Mouse (Mus musculus) thymus, adult 2 months (tissue): Measurements from ENCODE around the gene Spata32. TPM values are rescaled to one million over a fixed set of nuclear protein-coding genes. Genes with fewer than 3 reads are reported as not detected.
"Not testable (repeated sequence)": the region's sequence is repeated elsewhere in the genome, so short reads cannot be mapped to it uniquely, and the experiment has no call there.

ENCODE experiments used
- DNase-seq: peaks from one replicate; pipeline ENCODE4 v3.0.0; 2021
- H3K27ac ChIP-seq: fragments of 200-500 bp; 2 replicates; pipeline ENCODE4 v1.5.1; 2012; ENCODE audit warnings: low read length, control low read depth; ENCODE audit not compliant: control insufficient read depth, insufficient read depth
- H3K27me3 ChIP-seq: fragments of 200-500 bp; 2 replicates; pipeline ENCODE4 v1.6.1; 2012; ENCODE audit warnings: mild to moderate bottlenecking, low read length, moderate library complexity, mixed read lengths; ENCODE audit not compliant: control insufficient read depth, insufficient read depth
- H3K36me3 ChIP-seq: fragments of 200-500 bp; 2 replicates; pipeline ENCODE4 v1.6.1; 2012; ENCODE audit warnings: mild to moderate bottlenecking, low read length, moderate library complexity; ENCODE audit not compliant: control insufficient read depth, insufficient read depth
- H3K4me1 ChIP-seq: fragments of 200-500 bp; replicated peaks from 2 replicates; pipeline ENCODE4 v1.6.1; 2012; ENCODE audit warnings: low read length; ENCODE audit not compliant: control insufficient read depth, insufficient read depth
- H3K4me3 ChIP-seq: fragments of 200-500 bp; 2 replicates; pipeline ENCODE4 v1.5.1; 2012; ENCODE audit warnings: mild to moderate bottlenecking, low read length, control low read depth, moderate library complexity; ENCODE audit not compliant: control insufficient read depth, insufficient read depth
- CTCF ChIP-seq: fragments of 200-500 bp; IDR thresholded peaks from 2 replicates; pipeline ENCODE4 v1.5.1; 2012; ENCODE audit warnings: mild to moderate bottlenecking, control low read depth, low read length, moderate library complexity, borderline replicate concordance; ENCODE audit not compliant: control insufficient read depth, poor library complexity, insufficient read depth; ENCODE audit errors: extremely low read depth
- POLR2A ChIP-seq: fragments of 200-500 bp; IDR thresholded peaks from 2 replicates; pipeline ENCODE4 v1.6.1; 2012; ENCODE audit warnings: mild to moderate bottlenecking, low read length, control low read depth, moderate library complexity; ENCODE audit not compliant: control insufficient read depth, poor library complexity, insufficient read depth; ENCODE audit errors: extremely low read depth
- WGBS: fragments of 180-500 bp; shearing (Covaris S2); methylation state at CpG from one replicate; pipeline ENCODE4 v1.1.7; 2018; 5-methylcytosine and 5-hydroxymethylcytosine counted together
- polyA plus RNA-seq: library from polyadenylated mRNA; depleted of rRNA; stranded (reverse); fragments of >200 nt; gene quantifications from 2 replicates; pipeline ENCODE4 v1.2.3, GENCODE M21; 2012

Spata32 gene
- polyA plus RNA-seq, 1 experiment = not detected

DNA sequence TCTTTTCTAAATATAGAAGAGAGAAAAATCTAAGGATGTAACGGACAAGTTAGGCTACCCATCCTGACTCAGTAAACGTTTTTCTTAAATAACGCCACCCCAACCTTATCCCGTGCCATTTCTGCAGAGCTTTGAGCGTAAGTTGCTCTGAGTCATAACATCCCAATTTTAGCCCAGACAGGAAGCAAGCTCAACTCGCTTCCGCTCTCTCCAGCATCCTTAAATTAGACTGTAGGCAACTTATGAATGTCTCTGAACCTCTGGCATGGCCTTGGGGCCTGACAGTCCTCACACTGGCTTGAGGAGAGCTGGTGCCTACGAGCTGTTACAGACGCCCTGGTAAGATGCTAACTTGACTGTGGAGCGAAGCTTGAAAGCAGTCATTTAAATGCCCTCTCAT, 5.2 kb upstream of the Spata32 start:
- Histone ChIP-seq H3K4me1 (peaks cover 2% of the 10 kb centered on the region), H3K27ac (no peak overlapping the region), H3K4me3 (no peak overlapping the region), H3K36me3 (peaks cover 43% of the 10 kb centered on the region), H3K27me3 (no peaks in the 10 kb centered on the region)
- no peak for DNase-seq
- TF ChIP-seq POLR2A (no peak), CTCF (no peak)
- WGBS = 95% methylated on average over 10 of the region's 10 CpGs

DNA sequence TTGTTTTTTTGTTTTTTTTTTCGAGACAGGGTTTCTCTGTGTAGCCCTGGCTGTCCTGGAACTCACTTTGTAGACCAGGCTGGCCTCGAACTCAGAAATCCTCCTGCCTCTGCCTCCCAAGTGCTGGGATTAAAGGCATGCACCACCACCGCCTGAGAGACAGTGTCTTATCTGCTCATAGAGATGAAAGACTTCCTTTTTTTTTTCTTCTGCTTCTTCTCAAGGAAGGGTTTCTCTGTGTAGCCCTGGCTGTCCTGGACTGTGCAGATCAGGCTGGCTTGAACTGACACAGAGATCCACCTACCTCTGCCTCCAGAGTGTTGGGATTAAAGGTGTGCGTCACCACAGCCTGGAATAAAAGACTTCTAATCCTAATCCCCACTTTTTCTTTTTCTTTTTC, 4.5 kb upstream of the Spata32 start:
- WGBS = 78% methylated on average over 4 of the region's 4 CpGs
- not testable (repeated sequence) for DNase-seq, H3K4me1 ChIP-seq, H3K27ac ChIP-seq, H3K27me3 ChIP-seq, H3K4me3 ChIP-seq
- H3K36me3 ChIP-seq = peaks cover 42% of the 10 kb centered on the region

DNA sequence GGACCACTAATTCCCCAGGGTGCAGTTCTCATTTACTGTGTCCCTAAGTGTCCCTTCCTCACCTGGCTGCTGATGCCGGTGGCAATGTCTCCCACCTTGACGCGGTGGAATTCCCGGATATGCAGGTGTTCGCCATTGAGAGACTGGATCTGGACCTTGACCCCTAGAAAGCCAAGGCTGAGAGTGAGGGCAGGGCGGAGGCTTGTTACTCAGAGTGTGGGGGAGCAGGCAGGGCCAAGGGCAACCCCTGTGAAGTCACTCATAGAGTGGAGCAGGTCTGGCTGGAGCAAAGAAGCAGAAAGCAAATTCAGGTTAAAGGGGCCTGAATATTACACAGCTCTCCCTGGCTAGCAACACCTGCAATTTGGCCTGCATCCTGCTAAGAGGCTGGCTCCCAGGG, 3.2 kb upstream of the Spata32 start:
- WGBS = 91% methylated on average over 6 of the region's 6 CpGs
- TF ChIP-seq CTCF (no peak), POLR2A (no peak)
- H3K4me3 ChIP-seq = no peak overlapping the region
- no peaks in the 10 kb centered on the region for H3K27me3 ChIP-seq
- no peak for DNase-seq
- peaks cover 8% of the 10 kb centered on the region for H3K4me1 ChIP-seq
- H3K36me3 ChIP-seq = peaks cover 29% of the 10 kb centered on the region
- H3K27ac ChIP-seq = no peak overlapping the region

DNA sequence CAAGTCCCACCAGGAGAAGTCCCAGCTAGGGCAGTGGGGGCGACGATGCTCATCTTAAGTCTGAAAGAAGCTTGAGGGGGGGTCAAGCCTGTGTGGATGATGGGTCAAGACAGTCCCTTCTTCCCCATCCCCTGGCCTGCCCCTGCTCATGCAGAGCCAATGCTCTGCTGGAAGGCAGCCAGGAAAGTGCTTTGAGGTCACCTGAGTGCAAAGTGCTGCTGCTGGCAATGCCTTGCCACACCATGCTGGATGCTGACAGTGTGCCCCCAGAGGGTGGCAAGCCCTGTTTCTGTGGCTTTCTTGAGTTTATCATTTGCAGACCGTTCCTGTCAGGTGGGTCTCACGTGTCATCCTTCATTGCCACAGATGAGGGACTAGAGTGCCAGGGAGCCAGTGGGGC, 1.8 kb upstream of the Spata32 start:
- no peak overlapping the region for H3K27ac ChIP-seq
- no peak for DNase-seq
- H3K4me1 ChIP-seq = peaks cover 8% of the 10 kb centered on the region
- peaks cover 15% of the 10 kb centered on the region for H3K36me3 ChIP-seq
- H3K4me3 ChIP-seq = no peak overlapping the region
- no peaks in the 10 kb centered on the region for H3K27me3 ChIP-seq
- 89% methylated on average over 4 of the region's 4 CpGs for WGBS
- TF ChIP-seq POLR2A (no peak), CTCF (no peak)

DNA sequence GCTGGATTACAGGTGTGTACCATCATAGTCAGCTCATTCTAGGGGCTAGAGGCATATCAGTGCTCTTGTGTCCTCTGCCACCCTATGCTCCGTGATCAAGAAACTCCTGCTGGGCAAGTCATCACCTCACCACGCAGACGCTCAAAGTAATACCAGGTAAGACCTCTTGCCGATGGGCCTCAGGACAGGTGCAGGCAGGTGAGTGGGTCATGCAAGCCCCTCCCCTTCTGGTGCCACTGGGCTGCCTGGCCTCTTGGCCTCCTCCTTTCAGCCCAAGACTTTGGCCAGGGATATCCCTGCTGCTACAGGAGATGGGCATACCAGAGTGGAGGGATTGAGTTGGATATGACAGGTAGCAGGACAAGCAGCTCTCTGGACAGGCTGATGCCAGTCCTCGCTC, 1.0 kb upstream of the Spata32 start:
- 99% methylated on average over 5 of the region's 5 CpGs for whole genome bisulfite sequencing
- Histone ChIP-seq H3K36me3 (peaks cover 8% of the 10 kb centered on the region), H3K4me3 (no peak overlapping the region), H3K27me3 (no peaks in the 10 kb centered on the region), H3K27ac (no peak overlapping the region), H3K4me1 (peaks cover 8% of the 10 kb centered on the region)
- DNase-seq = no peak
- TF ChIP-seq POLR2A = no peak
- TF ChIP-seq CTCF = no peak

DNA sequence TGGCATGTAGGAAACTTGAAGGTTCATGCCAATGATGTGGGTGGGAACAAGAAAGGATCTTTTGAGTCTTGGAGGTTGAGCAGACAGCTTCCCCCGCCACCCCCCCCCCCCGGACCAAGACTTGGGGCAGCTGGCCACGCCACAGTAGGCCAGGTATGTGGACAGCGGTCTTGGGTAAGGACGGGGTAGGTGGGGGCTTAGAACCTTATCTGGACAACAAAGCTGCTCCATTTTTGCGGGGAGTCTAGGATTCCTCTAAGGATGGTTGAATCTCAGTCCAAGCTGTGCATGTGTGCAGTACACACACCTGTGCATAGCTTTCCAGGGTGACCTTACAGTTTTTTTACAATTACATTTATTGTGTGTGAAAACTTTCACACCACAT, 277 bp upstream of the Spata32 start:
- H3K27me3 ChIP-seq = no peaks in the 10 kb centered on the region
- peak overlapping the region; percentile 80 for H3K4me3 ChIP-seq

DNA sequence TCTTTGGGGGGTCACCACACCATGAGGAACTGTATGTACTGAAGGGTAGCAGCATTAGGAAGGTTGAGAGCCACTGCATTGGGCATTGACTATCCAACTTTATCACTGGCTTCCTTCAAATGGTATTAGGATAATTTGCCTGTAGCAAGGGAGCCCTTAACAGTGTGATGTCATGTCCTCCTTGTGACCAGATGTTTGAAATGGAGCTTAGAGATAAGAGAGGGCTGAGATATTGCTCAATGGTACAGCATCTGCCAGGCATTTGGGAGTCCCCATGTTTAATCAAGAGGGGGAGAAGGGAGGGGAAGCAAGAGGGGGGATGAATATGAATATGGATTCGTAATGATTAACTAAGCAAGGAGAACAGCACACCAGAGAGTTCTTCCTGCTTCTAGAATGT, 2.9 kb downstream of the Spata32 start:
- no peak for DNase-seq
- no peak overlapping the region for H3K27ac ChIP-seq
- TF ChIP-seq CTCF (no peak), POLR2A (no peak)
- H3K27me3 ChIP-seq = no peaks in the 10 kb centered on the region
- H3K36me3 ChIP-seq = no peaks in the 10 kb centered on the region
- peaks cover 8% of the 10 kb centered on the region for H3K4me1 ChIP-seq
- WGBS = 94% methylated on average over 1 of the region's 1 CpGs
- H3K4me3 ChIP-seq = no peak overlapping the region

More for the DNA sequence above, 277 bp upstream of the Spata32 start:
- H3K27ac ChIP-seq = no peak overlapping the region
- H3K4me1 ChIP-seq = peaks cover 8% of the 10 kb centered on the region
- 38% methylated on average over 6 of the region's 6 CpGs for WGBS
- peaks cover 4% of the 10 kb centered on the region for H3K36me3 ChIP-seq
- TF ChIP-seq POLR2A (no peak), CTCF (no peak)
- no peak for DNase-seq
